Mouse (Mus musculus) A20 (cell line): ENCODE data around the gene Cox8b.
"Not testable (repeated sequence)": the region's sequence is repeated elsewhere in the genome, so short reads cannot be mapped to it uniquely, and the experiment has no call there.

Experiments used
- DNase-seq: peaks from one replicate; pipeline ENCODE4 v3.0.0-alpha.2; 2011; ENCODE audit warnings: low read depth, low spot score

Cox8b gene

GRCm38 (mm10) chr7:140914031-140914690, 13.9 kb upstream of the Cox8b start:
- no peak for DNase-seq

GRCm38 (mm10) chr7:140912846-140913482, 12.7 kb upstream of the Cox8b start:
- DNase-seq = no peak

GRCm38 (mm10) chr7:140912293-140912692, 12.0 kb upstream of the Cox8b start:
- DNase-seq = no peak

GRCm38 (mm10) chr7:140908634-140909107, 8.4 kb upstream of the Cox8b start:
- DNase-seq = peak; percentile 63

GRCm38 (mm10) chr7:140908181-140908580, 7.9 kb upstream of the Cox8b start:
- no peak for DNase-seq

GRCm38 (mm10) chr7:140907697-140908096, 7.5 kb upstream of the Cox8b start:
- DNase-seq = peak; percentile 9

GRCm38 (mm10) chr7:140907131-140907530, 6.9 kb upstream of the Cox8b start:
- DNase-seq = no peak

GRCm38 (mm10) chr7:140905642-140906081, 5.4 kb upstream of the Cox8b start:
- no peak for DNase-seq

- DNase-seq = peak; percentile 75
Observed at GRCm38 (mm10) chr7:140903212-140903611, 3.0 kb upstream of the Cox8b start.

- DNase-seq = no peak
Observed at GRCm38 (mm10) chr7:140902036-140902875, 2.0 kb upstream of the Cox8b start.

GRCm38 (mm10) chr7:140899121-140899520, 1.1 kb downstream of the Cox8b start:
- no peak for DNase-seq

GRCm38 (mm10) chr7:140897863-140898262, 2.4 kb downstream of the Cox8b start:
- DNase-seq = no peak

GRCm38 (mm10) chr7:140894611-140895010, 5.6 kb downstream of the Cox8b start:
- DNase-seq = no peak

GRCm38 (mm10) chr7:140894031-140894430, 6.2 kb downstream of the Cox8b start:
- DNase-seq = no peak

- DNase-seq = not testable (repeated sequence)
Observed at GRCm38 (mm10) chr7:140890636-140891035, 9.6 kb downstream of the Cox8b start.

- no peak for DNase-seq
Observed at GRCm38 (mm10) chr7:140882469-140882803, 17.8 kb downstream of the Cox8b start.

- peak; percentile 95 for DNase-seq
Observed at GRCm38 (mm10) chr7:140881696-140882468, 18.4 kb downstream of the Cox8b start, which contains the start of the genes Psmd13 and Sirt3. Psmd13 (plus strand) TSS chr7:140881968. Sirt3 (minus strand) TSS chr7:140882309.

GRCm38 (mm10) chr7:140880865-140881515, 19.3 kb downstream of the Cox8b start:
- peak; percentile 44 for DNase-seq

- no peak for DNase-seq
Observed at GRCm38 (mm10) chr7:140880419-140880818, 19.8 kb downstream of the Cox8b start.

- no peak for DNase-seq
Observed at GRCm38 (mm10) chr7:140879355-140879754, 20.9 kb downstream of the Cox8b start.

- DNase-seq = no peak
Observed at GRCm38 (mm10) chr7:140877364-140877763, 22.9 kb downstream of the Cox8b start.
